Mouse (Mus musculus) liver, embryonic 14.5 days (tissue): ENCODE measurements around the gene AC134908.4.

Experiments
- CTCF ChIP-seq: IDR thresholded peaks from 2 replicates; pipeline ENCODE4 v1.5.1; 2016; ENCODE audit warnings: antibody characterized with exemption, low read depth, control low read depth
- EP300 ChIP-seq: IDR thresholded peaks from 2 replicates; pipeline ENCODE4 v1.6.1; 2016; ENCODE audit warnings: antibody characterized with exemption, low read depth

- TF ChIP-seq EP300 (no peak), CTCF (no peak)
Observed at GRCm38 (mm10) chr17:25810890-25811289, 15.4 kb upstream of the AC134908.4 start.
